Mouse (Mus musculus) G1E-ER4 (cell line): ENCODE measurements around the gene Tmem14a. TPM values are rescaled to one million over a fixed set of nuclear protein-coding genes. Genes with fewer than 3 reads are reported as not detected.

Experiments used
- GATA1 ChIP-seq: IDR thresholded peaks from one replicate; pipeline ENCODE4 v1.8.0; 2012; ENCODE audit warnings: low read length, inconsistent platforms
- polyA plus RNA-seq: library from polyadenylated mRNA; stranded (reverse); fragments of >175 nt; gene quantifications from 2 replicates; pipeline ENCODE4 v1.2.3, GENCODE M21; 2012

The Tmem14a gene
- polyA plus RNA-seq = 0.32 and 0.49 TPM in 2 replicates

DNA sequence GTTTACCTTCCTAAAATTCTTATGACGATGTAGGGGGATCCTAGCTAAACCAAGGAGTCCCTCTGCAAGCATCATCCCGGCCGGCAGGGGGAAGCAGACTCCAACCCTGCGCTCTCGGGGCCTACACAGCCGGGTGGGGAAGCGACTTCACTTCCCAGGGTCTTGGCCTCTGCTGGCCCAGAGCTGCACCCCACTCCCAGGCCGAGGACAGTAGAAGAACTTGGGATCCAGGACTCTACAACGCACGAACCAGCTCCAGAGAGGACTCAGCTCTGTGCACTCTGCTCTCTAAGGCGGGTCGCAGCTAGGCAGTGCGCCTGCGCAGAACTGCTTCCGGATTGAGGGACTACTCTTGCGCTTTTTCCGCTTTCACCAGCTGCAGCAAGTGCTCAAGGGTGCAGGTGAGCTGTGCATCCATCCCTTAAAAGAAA lies at the start of gene Tmem14a:
Gene Tmem14a, plus strand, starts transcription at position 87 of the 431 bp plus-strand sequence.
- no peak for TF ChIP-seq GATA1

DNA sequence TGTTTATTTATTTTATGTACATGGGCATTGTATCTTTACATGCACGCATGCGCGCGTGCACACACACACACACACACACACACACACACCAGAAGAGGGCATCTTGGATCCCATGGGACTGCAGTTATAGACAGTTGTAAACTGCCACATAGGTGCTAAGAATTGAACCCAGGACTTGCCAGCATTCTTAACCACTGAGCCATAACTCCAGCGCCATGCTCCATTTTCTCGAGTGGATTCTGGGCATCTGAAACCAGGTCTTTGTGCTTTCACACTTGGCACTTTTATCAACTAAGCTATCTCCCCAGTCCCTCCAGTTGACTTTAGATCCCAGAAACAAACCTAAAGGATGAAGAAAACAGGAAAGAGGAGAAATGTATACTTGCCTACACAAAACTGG lies 33.2 kb upstream of the Tmem14a start:
- TF ChIP-seq GATA1 = no peak

DNA sequence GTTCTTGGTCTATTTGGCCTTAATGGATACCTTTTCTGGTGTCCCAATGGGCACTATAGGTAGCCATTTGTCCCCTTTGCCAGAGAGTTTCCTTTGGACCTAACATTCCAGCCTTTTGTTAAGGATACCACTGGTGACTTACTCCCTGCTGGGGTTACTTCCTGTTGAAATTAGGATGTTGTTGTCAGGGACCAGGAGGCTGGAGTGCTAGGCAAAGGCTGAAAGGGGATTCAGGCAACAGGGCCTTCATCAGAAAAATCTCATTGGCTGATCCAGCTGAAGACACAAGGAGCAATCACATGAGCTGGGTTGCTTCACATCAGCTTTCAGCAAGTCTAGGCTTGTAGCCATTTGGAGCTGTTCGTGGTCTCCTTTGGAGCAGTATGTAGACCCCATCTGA lies 12.1 kb upstream of the Tmem14a start:
- no peak for TF ChIP-seq GATA1

DNA sequence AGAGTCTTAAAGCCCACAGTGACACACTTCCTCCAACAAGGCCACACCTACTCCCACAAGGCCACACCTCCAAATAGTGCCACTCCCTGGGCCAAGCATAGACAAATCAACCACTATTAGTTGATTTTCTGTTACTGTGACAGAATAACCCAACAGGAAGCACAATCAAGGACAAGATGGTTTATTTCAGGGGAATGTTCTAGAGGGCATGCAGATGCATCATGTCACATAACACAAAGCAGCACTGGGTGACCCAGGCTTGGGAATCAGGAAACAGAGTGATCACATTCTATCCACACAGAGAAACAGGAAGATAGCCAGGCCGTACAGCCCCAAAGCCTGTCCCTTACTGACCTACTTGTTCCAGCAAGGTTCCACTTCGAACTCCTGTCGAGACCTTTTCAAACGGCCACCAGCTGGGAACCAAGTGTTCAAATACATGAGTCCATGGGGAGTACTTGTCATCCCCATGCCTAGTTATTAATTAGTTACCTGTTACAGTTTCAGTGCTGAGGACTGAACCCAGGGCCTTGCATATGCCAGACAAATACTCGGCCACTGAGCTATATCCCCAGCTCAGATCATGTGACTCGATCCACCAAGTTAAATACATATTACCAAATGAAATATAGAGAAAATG lies 9.5 kb downstream of the Tmem14a start:
- no peak for TF ChIP-seq GATA1

DNA sequence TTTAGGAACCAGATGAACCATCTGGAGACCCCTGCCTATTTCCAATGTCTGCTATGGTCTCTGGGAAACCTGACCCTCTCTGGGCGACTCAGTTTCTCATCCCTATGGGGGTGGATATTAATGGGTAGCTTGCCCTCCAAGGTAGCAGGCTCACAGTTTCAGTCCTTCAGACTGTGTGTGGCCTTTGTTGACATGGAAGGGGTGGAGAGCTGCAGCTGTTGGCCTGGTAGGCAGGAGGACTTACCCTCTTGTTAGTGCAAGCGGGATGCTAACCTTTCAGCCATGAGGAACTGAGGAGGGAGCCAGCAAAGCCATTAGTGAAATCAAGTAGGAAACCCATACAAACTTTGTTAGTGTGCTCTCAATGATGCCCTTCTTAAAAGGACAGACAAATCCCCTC lies 12.0 kb downstream of the Tmem14a start:
- TF ChIP-seq GATA1 = no peak

DNA sequence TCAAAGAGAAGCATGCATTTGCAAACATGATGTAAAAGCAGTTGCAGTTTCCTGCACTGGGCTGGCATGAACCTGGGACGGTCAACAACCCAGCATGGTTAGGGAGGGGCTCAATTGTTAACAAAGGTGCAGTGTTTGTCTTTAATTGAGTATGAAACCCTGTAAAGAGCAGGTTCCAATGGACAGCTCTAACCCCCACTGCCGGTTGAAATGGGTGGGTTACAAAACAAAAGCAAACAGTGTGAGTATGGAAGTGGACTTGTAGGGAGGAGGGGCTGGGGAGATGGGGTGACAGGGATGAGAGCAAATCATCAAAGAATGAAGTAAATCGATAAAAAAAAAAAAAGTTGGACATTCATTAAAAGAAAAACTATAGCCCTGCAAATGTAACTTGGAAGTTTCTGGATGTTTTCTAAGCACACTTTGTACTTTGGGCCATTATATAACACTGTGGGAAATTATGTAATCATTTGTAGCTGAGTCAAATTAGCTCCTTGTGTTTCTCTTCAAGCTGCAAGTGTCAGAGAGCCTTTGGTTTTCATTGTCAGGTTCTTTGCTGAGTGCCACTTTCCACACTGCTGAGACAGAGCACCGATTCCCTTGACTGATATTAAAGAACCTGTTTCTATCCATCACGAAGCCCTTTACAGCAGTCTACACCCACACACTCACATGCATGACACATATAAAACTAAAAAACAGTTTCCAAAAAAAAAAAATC lies 13.5 kb downstream of the Tmem14a start:
- no peak for TF ChIP-seq GATA1

DNA sequence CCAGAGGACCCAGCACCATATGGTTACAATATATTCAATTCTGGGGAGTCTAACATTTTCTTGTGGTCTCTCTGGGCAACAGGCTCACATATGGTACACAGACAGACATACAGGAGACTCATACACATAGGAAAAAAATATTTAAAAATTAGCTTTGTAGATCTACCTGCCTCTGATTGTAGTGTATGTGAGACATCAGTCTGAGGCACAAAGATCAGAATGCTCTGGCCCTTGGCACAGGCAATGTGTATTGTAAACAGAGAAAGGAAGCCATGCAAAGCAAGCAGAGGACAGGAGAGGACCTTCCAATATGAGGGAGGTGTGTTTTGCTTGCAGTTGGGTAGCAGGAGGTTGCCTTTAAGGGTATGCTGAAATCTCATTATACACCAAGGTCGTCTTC lies 14.1 kb downstream of the Tmem14a start:
- TF ChIP-seq GATA1 = no peak

DNA sequence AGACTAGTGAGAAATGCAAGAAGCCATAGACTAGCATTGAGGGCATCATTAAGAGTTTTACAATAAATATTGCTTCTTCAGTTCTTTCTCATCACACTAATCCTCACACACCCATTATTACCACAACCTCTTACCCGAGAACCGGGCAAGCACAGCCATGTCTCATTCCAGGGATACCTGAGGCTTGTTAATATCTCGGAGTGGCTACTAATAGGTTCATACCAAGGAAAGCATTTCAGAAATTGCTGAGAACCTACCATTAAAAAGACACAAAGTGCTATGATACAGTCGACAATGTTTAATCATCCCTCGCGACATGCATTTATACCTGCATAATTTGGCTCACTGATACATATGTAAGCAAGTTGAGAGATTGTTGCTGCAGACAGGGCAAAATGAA lies 17.0 kb downstream of the Tmem14a start:
- no peak for TF ChIP-seq GATA1

DNA sequence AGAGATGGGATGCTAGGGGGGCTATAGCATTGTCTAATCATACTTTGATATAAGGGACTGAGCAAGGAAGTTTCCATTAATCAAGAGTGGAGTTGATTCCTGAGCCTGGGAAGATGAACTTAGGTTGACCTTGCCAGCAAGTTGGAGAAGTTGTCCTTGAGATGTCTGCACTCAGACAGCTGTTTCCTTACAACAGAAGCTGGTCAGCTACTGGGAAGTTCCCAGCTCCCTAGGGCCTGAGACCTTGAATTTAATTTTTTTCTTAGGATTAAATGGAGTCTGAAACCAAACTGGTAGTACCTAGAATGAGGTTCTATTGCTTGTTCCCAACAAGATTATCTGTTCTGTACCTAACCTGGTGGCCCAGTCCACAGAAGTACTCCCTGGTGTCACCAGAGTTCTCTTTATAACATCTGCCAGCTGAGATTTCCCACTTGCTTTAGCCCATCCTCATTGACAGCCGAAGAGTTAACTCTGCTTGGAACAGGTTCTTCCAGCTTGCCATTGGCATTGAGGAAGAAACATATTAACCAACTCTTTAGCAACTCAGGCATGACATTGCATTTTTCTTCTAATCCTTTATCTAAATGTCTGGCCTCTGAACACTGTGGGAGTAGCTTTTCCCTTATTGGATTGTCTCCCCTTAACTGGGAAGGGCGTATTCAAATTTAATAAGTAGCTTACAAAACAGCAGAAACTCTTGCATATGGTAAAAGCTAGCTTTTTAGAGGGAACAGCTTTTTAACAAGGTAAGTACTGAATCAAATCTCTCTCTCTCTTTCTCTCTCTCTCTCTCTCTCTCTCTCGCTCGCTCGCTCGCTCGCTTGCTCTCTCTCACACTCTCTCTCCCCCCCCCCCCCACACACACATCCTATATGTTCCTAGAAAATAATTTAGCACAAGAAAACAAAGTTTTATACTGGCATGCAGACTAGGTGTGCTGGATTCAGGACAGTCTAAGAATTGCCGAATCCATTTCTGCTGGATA lies 21.8 kb downstream of the Tmem14a start, which contains the start of gene Gsta3:
Gene Gsta3, plus strand, starts transcription at position 679 of the 988 bp plus-strand sequence.
- no peak for TF ChIP-seq GATA1

DNA sequence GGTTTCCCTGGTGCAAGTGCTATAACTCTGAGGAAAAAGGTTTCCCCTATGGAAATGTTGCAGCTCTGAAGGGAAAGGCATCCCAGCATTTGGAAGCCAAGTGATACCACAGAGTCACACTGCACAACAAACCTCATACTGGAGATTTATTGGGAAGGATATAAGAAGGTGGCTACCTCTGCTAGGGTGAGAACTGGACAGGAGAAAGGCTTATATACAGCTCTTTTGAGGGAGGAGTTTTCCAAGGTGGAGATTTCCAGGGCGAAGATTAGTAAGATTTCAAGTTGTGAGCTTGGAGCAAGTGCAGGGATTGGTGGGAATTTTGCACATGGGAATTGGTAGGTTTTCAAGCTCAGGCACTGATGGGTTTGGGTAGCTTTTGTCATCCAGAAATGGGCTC lies 22.7 kb downstream of the Tmem14a start:
- no peak for TF ChIP-seq GATA1

DNA sequence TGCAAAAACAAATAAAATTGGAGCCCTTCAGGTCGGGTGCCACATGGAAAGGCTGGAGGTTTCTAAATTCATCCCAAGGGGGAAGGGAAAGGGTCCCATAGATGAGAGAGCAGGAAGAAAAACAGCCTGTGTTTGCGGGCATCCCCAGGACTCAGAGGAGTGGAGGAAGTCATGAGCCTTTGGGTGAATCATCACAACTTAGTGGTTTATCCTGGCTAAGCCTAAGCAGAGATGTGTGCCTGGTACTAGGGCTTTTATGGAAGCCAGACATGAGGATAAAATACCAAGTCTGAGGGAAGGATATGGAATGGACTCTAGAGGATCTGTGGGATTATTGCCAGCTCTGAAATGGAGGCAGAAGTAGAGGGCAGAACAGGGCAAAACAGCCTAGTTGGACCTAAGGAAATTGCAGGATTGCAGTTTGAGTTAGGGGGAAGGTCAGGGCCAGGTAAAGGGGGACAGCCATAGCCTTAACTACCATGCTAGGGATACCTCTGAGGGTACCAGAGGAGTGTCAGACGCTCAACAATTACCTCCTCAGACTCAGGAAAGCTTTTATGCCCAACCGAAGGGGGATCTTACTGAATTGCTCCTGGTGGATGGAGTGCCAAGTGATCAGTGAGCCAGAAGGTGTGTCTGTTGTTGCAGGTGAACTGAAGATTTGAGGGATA lies 26.1 kb downstream of the Tmem14a start:
- no peak for TF ChIP-seq GATA1

DNA sequence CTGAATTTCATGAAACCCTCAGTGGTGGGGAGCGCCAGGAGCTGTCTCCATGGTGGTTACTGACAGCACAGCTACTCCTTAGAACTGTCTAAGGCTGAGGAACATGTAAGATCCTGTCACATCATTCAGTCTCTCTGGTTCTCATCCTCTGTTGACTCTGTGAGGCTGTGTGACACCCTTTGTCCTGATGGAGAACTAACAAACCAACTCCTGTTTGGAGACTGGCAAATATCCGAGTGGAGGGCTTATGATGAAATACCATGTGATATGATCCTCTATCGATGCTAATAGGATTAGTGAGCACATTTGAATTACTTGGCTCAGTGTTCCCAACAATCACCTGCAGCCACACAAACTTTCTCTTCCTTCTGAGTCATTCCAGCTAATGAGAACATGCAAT lies 27.8 kb downstream of the Tmem14a start:
- no peak for TF ChIP-seq GATA1

DNA sequence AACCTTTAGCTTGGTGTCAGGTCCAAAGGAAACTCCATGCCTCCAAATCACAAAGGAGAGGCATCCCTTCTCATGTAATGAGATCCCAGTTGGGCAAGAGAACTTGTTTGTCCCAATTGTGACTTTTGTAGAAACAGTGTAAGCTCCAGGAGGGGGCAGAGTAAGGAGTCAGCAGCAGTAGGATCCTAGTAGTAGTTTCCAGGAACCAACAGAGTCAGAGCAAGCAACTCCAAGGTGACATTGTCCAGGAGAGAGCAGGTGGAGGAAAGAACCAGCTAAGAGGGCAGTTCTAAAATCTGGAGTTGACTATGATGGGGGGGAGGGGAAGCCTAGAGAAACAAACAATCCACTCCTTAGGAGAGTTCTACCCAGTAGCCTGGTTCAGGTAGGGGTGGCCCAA lies 29.5 kb downstream of the Tmem14a start:
- no peak for TF ChIP-seq GATA1

DNA sequence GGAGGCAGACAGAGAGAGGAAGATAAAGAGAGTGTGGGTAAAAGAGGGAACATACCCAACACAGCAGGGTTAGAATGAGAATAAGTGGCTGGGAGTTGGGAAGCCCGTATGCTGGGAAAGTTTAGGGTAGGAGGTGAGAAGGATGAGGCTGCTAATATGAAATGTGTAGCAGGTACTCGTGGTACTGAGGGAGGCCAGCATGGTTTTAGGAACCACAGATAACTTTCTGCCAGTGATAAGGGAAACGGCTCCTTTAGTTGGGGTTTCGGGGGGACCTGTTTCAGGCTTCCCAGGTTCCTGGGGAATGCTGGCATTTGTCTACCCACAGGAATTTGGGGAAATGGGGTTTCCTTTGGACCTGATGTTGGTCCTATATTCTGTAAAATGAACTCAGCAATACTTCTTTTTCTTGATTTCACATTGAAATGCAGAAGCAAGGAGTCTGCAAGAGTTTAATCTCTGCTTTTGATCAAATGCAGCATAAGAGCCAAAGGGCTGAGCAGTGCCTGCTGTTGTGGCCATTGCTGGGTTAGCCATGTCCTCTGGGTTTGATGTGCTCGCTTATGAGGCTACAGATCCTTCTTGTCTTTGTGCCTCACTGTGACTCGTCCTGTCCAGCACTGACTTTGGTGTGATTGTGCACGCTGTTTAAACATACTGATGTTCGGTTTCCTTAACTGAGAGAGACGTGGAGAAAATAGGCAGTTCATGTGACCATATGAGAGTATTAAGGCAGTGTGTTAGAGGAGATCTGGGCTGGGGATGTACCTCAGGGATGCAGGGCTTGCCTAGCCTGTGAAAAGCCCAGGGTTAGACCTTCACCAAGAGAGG lies 30.4 kb downstream of the Tmem14a start:
- TF ChIP-seq GATA1 = no peak
